Mouse (Mus musculus): ENCODE measurements at regions not wholly inside any gene's neighbourhood (a gene's known extent, or its start where the extent isn't known, plus 50 kb on each side); places are given as distances from the start of the nearest gene placed in this dataset.
"Not testable (repeated sequence)": the region's sequence is repeated elsewhere in the genome, so short reads cannot be mapped to it uniquely, and the experiment has no call there.

- TF ChIP-seq CTCF (conservative IDR thresholded peaks at IDR 0.05; ENCODE audit: insufficient read depth, insufficient read length, low read depth, low read length); POLR2A (IDR thresholded peaks at IDR 0.05; ENCODE audit: low read depth, low read length): not testable (repeated sequence)
Measured at GRCm38 (mm10) chr8:55347851-55348250, 393.2 kb downstream of the Gpm6a start.

Data from kidney, adult 2 months (tissue).